Mouse (Mus musculus) right cerebral cortex, postnatal 10 days (tissue): ENCODE measurements around the gene Slc26a8.

Experiments
- DNase-seq, 2 experiments: peaks; one replicate each; pipeline ENCODE4 v3.0.0; 2021; ENCODE audit warnings: low spot score in 2 of 2

Gene Slc26a8

DNA sequence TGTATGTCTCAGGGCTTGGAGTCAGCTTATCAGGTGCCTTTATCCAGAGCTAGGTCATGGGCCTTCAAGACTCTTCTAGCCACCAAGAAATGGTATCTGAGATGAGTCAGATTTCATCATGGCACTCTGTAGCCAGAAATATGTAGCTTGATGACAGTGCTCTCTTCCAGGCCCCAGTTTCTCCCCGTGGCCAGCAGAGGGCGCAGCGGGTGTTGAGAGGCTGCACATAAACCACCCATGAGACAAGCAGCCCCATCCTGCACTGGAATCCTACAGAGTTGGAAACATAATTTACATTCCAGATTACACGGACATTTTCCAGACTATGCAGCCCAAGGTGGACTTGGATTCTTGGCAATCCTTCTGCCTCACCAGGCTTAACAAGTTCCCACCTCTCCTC, 97.0 kb downstream of the Slc26a8 start:
- DNase-seq = peak; percentile 78 to 87

DNA sequence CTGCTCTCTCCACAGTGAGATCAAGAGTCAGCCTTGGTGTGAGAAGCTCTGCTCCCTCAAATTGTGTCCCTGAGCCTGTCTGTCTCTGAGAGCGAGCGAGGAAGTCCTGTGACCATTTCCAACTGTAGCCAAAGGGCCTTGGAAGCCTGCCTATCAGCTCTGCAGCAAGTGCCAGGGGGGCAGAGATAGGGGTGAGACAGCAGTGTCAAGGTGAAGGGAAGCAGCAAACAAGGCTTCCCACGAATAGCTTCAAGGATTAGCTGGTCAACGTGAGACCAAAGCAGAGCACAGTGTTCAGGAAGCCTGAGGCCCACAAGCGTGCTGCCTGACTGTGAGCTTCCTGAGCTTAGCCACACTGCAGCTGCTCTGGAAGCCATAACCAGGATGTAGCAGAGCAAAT, 98.6 kb downstream of the Slc26a8 start:
- no peak for DNase-seq

DNA sequence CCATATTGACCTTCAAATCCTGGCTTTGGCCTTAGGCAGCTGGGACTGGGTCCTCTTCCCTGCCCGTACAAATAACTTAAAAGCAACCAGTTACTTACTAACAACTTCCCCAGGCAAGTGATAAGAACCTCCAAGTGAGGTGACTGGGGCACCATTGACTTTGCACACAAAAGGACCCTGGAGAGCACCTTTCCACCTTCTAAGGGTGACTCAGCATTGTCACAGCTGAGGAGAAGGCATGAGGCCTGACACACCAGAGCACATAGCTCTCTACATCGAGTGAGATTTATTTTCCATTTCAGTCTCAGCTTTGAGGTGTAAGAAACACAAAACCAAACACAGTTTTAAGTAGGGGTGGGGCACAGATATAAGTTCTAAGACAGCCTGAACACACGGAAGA, 99.4 kb downstream of the Slc26a8 start:
- DNase-seq = no peak

DNA sequence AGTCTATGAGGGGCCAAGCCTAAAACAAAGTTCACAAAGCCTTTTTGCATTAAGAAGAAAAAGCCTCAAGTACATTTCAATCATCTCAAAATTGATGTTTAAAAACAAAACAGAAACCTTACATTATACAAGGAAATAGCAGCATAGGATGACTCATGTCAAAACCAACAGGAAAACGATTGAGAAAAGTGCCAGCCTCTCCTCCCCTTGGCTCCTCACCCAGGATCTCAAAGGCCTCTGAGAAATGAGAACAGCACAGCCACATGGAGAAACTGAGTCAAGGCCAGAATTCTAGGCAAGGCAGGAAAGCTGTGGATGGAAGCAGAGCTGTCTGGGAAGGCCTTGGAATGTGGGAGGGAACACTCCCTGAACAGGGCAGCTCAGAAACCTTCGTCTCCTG, 101.4 kb downstream of the Slc26a8 start:
- DNase-seq = no peak
